Mouse (Mus musculus) cerebellum, adult 8-10 months (tissue): ENCODE data around the gene Lingo4.
A peak's percentile ranks its signal among the peaks of the same experiment; 100 is the strongest.

Experiments used
- DNase-seq: peaks from one replicate; pipeline ENCODE4 v3.0.0; 2022

Gene Lingo4

GRCm38 (mm10) chr3:94398217-94398616, at the start of gene Lingo4:
Gene Lingo4, plus strand, starts transcription at chr3:94398517.
- no peak for DNase-seq

GRCm38 (mm10) chr3:94360812-94361211, 37.5 kb upstream of the Lingo4 start:
- no peak for DNase-seq

- no peak for DNase-seq
Observed at GRCm38 (mm10) chr3:94362138-94362537, 36.2 kb upstream of the Lingo4 start, which contains the start of gene C2cd4d. Gene C2cd4d, plus strand, starts transcription at chr3:94362438.

GRCm38 (mm10) chr3:94363291-94364153, 34.8 kb upstream of the Lingo4 start:
- peak; percentile 60 for DNase-seq

GRCm38 (mm10) chr3:94364154-94364526, 34.2 kb upstream of the Lingo4 start:
- no peak for DNase-seq

- peak; percentile 82 for DNase-seq
Observed at GRCm38 (mm10) chr3:94366761-94367160, 31.6 kb upstream of the Lingo4 start.

- DNase-seq, result no peak
Observed at GRCm38 (mm10) chr3:94367511-94367910, 30.8 kb upstream of the Lingo4 start.

GRCm38 (mm10) chr3:94368631-94369030, 29.7 kb upstream of the Lingo4 start:
- no peak for DNase-seq

GRCm38 (mm10) chr3:94369709-94370108, 28.6 kb upstream of the Lingo4 start:
- DNase-seq, result no peak

GRCm38 (mm10) chr3:94371637-94372036, 26.7 kb upstream of the Lingo4 start:
- peak; percentile 66 for DNase-seq

GRCm38 (mm10) chr3:94372038-94372437, 26.3 kb upstream of the Lingo4 start:
- DNase-seq, result no peak

- DNase-seq, result peak; percentile 60
Observed at GRCm38 (mm10) chr3:94372641-94373040, 25.7 kb upstream of the Lingo4 start, which contains the start of gene Rorc. Gene Rorc, plus strand, starts transcription at chr3:94372794.

GRCm38 (mm10) chr3:94373090-94373489, 25.2 kb upstream of the Lingo4 start:
- DNase-seq, result peak; percentile 37

- DNase-seq, result peak; percentile 60
Observed at GRCm38 (mm10) chr3:94373597-94374011, 24.7 kb upstream of the Lingo4 start.

- no peak for DNase-seq
Observed at GRCm38 (mm10) chr3:94374636-94375035, 23.7 kb upstream of the Lingo4 start.

GRCm38 (mm10) chr3:94375146-94375545, 23.2 kb upstream of the Lingo4 start:
- no peak for DNase-seq

- no peak for DNase-seq
Observed at GRCm38 (mm10) chr3:94375861-94376260, 22.5 kb upstream of the Lingo4 start.

GRCm38 (mm10) chr3:94377028-94377923, 21.0 kb upstream of the Lingo4 start:
- DNase-seq, result no peak

GRCm38 (mm10) chr3:94379831-94380510, 18.3 kb upstream of the Lingo4 start:
- DNase-seq, result no peak

GRCm38 (mm10) chr3:94382308-94382707, 16.0 kb upstream of the Lingo4 start:
- no peak for DNase-seq

GRCm38 (mm10) chr3:94383476-94383875, 14.8 kb upstream of the Lingo4 start:
- DNase-seq, result no peak

- no peak for DNase-seq
Observed at GRCm38 (mm10) chr3:94386671-94387070, 11.6 kb upstream of the Lingo4 start.

- DNase-seq, result no peak
Observed at GRCm38 (mm10) chr3:94387391-94387790, 10.9 kb upstream of the Lingo4 start.
